Mouse (Mus musculus) large intestine, adult 2 months (tissue): Measurements from ENCODE around the gene Izumo2. TPM values are rescaled to one million over a fixed set of nuclear protein-coding genes. Genes with fewer than 3 reads are reported as not detected.
"Not testable (repeated sequence)": the region's sequence is repeated elsewhere in the genome, so short reads cannot be mapped to it uniquely, and the experiment has no call there.

Experiments used
- DNase-seq: peaks from one replicate; pipeline ENCODE4 v3.0.0-alpha.2; 2012; ENCODE audit warnings: low read depth, low spot score
- WGBS: fragments of 180-500 bp; shearing (Covaris S2); methylation state at CpG from one replicate; pipeline ENCODE4 v1.1.7; 2018; 5-methylcytosine and 5-hydroxymethylcytosine counted together
- polyA plus RNA-seq: library from polyadenylated mRNA; depleted of rRNA; stranded (reverse); fragments of >200 nt; gene quantifications from 2 replicates; pipeline ENCODE4 v1.2.3, GENCODE M21; 2012

The Izumo2 gene
- polyA plus RNA-seq, 1 experiment, result not detected

DNA sequence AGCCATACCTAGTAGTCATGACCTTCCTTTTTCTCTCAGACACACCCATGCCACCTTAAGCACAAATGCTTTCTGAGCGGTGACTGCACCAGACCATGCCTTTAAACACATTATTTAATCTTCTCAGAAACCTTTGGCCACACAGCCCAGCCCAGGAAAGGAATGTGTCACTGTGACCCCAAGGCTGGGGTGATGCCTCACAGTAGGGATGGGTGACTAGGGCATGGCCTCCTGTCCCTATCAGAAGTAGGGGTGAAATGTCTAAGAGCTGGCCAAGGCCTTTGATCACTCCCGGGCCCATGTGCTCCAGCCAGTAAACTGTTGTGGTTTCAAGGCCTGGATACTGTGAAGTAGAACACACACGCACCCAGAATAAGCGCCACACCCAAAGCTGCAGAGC lies 13.3 kb upstream of the Izumo2 start:
- 36% methylated on average over 4 of the region's 4 CpGs for WGBS
- peak; percentile 81 for DNase-seq

DNA sequence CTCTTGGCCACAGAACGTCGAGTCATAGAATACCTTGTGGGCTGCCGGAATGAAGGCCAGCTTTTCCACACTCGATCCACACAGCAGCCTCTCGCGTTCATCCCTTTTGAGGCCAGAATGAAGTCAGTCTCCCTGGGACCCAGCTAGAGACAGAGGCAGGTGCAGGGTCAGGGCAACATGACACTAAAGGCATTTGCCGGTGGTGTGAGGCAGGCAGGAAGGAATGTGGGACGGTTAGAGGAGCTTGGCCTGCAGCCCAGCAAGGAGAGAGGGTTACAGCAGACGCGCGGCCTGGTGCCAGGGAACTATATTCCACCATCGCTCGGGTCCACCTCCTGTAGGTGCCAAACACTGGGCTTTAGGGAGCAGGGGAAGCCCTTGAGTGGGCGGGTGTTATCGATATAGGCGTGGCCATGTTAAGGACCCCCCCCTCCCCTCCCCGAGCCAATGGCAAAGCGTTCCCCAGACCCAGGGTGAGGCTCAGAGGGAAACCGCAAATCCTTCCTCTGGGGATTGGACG lies 11.3 kb upstream of the Izumo2 start:
- no peak for DNase-seq
- WGBS, result 6% methylated on average over 20 of the region's 20 CpGs

DNA sequence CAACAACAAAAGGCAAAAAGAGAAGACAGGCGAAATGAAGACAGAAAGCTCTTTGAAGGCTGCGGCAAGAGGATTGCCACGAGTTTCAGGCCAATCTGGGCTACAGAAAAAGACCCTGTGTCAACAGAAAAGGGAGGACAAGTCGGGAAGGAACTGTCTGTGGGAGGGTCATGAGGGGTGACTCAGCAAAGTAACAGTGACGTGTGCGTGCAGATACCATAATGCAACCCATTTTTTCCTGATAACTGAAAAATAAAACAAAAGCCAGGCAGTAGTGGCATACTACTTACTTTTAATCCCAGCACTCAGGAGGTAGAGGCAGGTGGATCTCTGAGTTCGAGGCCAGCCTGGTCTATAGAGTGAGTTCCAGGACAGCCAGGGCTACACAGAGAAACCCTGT lies 10.6 kb upstream of the Izumo2 start:
- 52% methylated on average over 7 of the region's 7 CpGs for WGBS
- no peak for DNase-seq

DNA sequence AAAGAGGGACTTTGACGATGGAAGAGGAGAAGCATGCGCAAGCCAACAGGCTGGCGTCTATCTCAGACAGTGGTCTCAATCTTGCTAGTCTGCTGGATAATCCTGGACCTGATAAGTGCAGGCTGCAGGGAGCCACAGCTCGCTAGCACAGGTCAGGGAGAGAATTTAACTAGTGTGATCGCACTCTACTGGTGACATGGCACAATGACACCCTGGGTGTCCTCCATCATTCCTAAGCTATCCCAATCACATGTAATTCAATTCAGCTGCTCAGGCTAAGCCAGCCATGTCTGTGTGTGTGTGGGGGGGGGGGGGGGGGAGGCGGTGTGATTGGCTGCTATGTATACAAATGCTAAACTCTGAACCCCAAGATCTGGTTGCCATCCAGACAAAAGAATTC lies 6.6 kb upstream of the Izumo2 start:
- no peak for DNase-seq
- WGBS, result 17% methylated on average over 6 of the region's 6 CpGs

DNA sequence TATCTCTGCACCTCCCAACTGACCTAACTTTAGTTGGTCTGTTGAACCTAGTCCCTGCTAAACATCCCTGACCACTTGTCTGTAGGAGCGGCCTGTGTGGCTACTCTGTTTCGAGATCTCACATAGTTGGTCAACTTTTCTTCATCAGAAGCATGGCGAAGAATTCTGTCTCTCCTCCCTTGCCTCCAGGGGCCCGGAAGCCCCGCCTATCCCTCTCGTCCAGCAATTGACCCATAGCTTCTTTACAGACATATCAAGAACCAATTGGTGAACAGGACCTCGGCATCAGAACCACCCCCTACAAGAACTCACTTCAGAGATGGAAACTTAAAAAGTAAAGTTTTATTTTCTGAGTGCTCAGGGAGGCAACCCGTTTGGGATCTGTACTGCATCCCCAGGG lies 5.6 kb upstream of the Izumo2 start:
- 78% methylated on average over 8 of the region's 8 CpGs for WGBS
- no peak for DNase-seq

DNA sequence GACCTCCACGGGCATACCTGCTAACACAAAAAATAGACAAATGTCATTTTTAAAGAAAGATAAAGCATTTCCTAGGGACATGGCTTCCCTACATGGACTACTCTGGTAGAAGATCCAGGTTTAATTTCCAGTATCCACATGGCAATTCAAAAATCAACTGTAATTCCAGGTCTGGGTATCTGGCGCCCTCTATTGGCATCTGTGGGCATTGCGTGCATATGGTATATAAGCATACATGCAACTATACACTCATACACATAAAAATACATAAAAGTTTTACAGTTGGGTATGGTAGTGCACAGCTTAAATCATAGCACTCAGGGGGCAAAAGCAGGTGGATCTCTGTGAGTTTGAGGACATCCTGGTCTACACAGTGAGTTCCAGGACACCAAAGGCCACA lies 4.2 kb upstream of the Izumo2 start:
- DNase-seq, result no peak
- WGBS, result 54% methylated on average over 3 of the region's 3 CpGs

DNA sequence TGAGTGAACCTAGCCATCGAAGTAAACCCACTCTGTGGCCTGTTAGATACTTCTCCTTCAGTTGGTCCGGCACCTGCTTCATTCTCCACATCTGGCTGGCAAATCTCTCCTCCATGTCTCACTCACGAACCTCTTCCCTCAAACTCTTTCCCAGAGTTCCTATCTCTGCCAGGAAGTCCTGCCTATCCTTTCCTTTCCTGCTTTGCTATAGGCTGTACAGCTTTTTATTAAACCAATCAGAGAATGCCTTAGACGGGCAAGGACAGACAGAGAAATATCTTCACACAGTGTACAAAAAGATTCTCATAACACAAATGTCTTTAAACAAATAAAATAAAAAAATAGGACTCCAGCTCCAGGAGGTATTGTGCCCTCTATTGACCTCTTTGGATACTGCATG lies 3.5 kb upstream of the Izumo2 start:
- DNase-seq, result no peak

DNA sequence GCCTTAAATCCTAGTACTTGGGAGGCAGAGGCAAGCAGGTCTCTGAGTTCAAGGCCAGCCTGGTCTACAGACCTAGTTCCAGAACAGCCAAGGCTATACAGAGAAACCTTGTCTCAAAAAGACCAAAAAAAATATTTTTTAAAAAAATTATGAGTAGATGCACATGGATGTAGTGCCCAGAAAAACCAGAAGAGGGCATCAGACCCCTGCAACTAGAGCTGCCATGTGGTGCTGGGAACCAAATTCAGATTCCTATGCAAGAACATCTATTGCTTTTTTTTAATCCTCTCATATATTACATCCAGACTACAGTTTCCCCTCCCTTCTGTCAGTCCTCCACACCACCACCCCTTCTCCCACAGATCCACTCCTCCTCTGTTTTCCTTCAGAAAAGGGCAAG lies 2.2 kb upstream of the Izumo2 start:
- no peak for DNase-seq

More for the DNA sequence above, 3.5 kb upstream of the Izumo2 start:
- 88% methylated on average over 4 of the region's 4 CpGs for WGBS

DNA sequence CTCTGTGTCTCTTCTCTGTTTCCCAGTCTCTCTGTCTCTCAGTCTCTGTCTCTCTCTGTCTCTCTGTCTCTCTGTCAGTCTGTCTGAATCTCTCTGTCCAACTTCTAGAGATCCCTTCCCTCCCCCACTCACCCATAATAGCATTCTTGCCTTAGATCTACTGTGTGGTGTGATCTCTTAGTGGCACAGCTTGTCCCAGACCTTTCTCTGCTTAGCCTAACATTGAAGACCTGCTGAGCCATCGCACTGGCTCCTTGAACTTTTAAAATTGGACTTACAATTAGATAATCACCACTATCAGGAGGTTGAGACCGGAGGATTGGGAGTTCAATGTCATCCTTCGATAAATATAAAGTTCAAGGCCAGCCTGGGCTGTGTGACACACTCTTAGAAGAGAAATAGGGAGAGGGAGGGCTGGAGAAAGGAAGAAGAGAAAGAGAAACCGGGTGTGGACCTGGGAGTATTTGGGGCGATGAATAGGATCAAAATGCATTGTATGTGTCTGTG lies 1.3 kb upstream of the Izumo2 start:
- no peak for DNase-seq
- WGBS, result 85% methylated on average over 5 of the region's 5 CpGs

DNA sequence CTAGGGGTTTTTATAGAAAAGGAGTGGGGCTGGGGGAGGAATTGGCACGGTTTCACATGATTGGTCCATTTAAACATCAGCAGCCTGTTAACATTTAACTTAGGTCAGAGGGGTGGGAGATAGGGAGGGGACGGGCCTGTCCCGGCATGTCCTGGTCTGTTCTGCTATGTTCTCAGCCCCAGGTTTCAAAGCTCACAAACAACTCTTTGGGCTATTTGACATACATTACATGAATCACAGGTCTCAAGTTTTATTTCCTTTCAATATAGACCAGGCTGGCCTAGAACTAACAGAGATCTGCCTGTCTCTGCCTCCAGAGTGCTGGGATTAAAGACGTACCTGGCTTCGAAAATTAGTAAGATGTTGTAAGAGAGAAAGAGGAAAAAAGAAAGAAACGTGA lies 449 bp upstream of the Izumo2 start:
- not testable (repeated sequence) for DNase-seq
- 79% methylated on average over 6 of the region's 6 CpGs for WGBS

DNA sequence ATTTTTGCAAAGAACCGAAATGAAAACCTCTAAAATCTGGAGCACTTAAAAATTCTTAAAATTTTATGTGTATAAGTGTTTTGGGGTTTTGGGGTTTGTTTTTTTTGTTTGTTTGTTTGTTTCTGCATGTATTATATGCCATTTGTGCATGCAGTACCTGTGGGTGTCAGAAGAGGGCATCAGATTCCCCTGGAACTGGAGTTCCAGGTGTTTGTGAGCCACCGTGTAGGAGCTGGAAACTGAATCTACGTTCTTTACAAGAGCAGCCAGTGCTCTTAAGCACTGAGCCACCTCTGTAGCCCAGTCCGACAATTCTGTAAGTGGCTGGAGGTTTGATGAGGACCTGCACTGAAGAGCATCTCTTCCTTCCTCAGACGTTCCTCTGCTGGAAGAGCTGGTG lies 1.3 kb downstream of the Izumo2 start:
- no peak for DNase-seq
- 83% methylated on average over 5 of the region's 5 CpGs for WGBS

DNA sequence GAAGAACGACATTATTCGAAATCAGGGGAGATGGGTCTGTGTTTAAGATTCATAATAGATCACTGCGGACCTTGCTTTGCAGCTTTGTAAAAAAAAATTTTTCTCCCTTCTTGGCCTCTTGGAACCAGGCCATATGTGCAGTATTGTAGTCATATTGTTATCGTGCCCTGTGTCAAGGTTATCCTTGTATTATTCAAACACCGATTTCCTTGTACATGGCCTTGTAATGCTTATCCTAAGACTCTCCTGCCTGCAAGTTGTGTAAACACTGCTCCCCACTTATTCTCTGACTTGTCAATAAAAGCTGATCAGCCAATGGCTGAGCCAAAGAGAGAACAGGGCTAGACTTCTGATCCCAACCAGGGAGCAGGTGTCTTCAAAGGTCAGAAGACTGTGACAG lies 13.5 kb downstream of the Izumo2 start:
- DNase-seq, result peak; percentile 53
- WGBS, result 23% methylated on average over 5 of the region's 5 CpGs

DNA sequence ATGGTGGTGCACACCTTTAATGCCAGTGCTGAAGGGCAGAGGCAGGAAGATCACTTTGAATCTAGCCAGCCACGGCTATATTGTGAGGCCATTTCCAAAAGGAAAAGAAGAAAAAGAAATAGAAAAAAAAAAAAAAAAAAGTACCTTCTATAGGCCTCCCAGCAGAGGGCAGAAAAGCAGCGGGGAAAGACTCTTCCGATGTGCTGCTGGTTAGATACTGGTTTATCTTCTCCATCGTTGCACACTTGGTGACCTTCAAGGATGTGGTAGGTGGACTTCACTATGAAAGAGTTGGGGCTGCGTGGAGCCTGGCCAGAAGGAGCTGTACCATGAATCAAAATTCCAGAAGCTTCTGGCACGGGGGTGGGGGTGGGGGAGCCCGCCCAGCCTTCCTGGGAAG lies 15.8 kb downstream of the Izumo2 start:
- DNase-seq, result no peak
- 25% methylated on average over 7 of the region's 7 CpGs for WGBS

DNA sequence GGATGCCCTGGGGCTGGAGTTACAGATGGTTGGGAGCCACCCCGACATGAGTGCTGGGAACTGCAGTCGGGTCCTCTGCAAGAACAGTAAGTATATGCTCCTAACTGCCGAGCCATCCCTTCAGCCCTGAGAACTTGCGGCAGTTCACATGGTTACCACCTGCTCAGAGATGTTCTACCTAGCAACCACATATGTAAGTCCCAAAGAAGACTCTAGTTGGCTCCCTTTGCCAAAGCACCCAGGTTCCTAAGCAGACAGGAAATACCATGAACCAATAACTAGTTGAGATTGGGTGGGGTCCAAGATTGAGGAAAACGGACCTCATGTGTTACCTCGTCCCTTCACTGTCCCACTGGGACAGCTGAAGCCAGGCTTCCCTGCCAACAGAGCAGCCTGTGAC lies 17.8 kb downstream of the Izumo2 start:
- 45% methylated on average over 6 of the region's 6 CpGs for WGBS
- DNase-seq, result no peak

DNA sequence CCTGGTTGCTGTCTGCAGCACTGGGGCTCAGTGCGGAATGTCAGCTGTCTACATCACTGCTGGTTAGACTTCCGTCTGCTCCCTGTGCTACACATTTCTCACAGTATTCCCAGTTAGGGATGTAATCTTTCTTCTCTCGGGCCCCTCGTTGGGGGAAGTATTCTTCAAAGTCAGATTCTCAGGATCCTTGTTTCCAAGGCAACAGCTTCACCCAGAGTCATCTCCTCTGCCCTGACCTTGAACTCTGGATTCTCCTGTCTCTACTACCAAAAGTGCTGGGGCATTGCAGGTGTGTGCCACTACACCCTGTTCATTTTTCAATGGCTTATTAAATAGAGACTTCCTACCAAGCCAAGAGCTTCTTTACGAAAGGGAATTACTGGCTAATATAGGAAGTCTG lies 18.6 kb downstream of the Izumo2 start:
- no peak for DNase-seq

DNA sequence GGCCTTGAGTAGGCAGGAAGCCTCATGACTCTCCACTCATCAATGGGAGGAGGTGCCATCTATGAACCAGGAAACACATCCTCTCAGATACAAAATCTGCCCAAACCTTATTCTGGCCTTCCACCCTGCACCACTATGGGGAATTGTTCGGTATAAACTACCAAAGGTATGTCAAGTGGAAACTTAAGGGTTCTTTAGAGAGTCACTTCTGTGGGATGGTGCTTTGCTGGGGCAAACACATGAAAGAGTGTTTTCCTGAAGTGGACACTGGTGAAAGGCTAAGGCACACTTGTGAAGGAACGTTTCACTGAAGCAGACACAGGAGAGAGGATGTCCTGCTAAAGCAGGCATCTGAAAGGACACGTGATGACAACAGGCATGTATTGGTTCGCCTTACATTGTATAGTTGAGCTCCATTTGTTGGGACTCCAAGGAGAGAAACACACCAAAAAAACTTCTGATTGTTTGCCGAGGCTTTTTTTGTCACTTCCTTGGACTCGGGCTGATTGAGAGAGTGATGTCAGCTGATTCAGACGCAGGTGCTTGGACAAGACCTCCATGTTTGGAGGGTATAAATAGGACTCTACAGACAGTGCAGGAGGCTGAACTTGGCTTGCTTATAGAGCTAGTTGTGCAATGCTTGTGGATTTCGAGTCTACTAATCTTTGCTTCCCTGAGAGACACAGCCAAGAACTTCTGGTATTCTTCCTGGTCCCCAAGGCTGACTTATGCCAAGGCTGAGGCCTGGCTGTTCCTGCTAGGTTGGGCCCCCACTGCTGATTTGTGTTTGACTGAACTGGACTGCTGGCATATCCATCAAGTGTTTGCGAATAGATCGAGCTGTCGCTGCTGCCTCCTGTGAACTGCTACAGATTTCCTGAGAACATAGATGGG lies 19.8 kb downstream of the Izumo2 start:
- DNase-seq, result no peak
- 82% methylated on average over 11 of the region's 11 CpGs for WGBS

More for the DNA sequence above, 18.6 kb downstream of the Izumo2 start:
- 60% methylated on average over 5 of the region's 5 CpGs for WGBS

DNA sequence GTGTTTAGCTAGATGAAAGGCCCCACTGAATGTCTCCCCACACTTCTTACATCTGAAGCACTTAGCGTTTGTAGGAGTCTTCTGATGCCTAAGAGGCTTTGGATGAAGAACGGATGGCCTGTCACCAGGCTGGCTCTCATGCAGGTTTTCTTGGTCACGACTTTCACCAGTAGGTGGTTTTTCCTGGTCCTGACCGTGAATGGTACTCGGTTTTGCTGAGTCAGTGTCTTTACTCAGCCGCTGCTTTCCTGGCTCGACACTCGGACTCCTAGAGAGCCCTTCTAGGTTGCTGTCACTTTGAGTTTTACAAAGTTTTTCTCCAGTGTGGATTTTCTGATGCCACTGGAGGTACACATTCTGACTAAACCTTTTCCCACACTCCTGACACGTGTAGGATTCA lies 25.2 kb downstream of the Izumo2 start:
- WGBS, result 92% methylated on average over 9 of the region's 9 CpGs

DNA sequence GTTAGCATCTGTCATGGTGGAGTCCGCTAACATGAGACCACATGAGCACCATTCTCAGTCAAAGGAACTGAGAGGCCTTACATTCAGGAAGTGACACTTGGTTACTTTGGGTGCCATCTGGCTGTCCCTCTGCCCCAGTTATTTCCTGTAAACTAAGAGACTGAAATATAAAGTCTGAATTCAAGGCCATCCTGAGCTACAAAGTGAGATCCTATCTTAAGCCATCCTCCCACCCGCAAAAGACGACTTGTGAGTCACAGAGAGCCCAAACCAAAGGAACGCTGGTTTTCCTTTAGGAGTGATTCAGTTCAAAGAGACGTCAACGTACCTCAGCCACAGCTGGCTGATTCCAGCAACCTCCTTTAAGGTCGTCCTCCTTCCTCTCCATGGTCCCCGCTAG lies 32.8 kb downstream of the Izumo2 start:
- 82% methylated on average over 8 of the region's 8 CpGs for WGBS
- no peak for DNase-seq

More for the DNA sequence above, 25.2 kb downstream of the Izumo2 start:
- DNase-seq, result no peak

DNA sequence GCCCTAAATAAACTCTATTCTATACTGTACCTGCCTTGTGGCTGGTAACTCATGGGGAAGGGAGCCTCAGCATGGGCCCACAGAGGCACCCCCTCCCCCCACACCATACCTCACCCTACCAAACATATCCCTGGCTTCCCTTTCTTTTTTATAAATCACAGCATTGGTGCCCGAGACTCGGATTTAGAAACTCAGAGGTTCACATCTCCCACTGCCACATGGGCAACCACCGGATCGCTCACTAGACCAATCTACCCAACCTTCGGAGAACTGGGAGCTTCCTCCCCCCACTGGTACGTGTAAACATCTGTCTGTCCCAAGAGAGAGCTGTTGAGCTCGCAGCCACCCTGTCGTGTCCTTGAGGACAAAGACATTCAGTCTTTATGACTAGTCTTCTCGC lies 35.7 kb downstream of the Izumo2 start:
- 60% methylated on average over 9 of the region's 9 CpGs for WGBS
- DNase-seq, result no peak

DNA sequence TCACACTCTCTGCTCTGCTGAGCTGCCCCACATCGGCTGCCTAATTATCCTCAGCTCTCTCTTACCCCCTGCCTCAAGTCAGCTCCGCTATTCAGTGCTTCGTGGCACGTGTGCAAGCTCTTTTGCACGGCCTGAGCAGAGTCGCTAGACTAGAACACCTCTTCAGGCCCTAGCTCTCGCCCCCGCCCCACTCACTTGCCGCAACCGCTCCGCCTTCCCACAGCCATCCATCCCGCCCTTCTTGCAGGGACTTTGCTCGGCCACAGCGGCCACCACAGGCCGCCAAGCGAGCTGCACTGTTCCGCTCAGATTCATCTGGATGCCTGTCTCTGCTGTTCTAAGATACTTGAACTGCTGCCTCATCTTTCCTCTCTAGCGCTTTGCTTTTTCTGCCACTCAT lies 36.5 kb downstream of the Izumo2 start:
- no peak for DNase-seq
- under 1% methylated on average over 18 of the region's 18 CpGs for WGBS

DNA sequence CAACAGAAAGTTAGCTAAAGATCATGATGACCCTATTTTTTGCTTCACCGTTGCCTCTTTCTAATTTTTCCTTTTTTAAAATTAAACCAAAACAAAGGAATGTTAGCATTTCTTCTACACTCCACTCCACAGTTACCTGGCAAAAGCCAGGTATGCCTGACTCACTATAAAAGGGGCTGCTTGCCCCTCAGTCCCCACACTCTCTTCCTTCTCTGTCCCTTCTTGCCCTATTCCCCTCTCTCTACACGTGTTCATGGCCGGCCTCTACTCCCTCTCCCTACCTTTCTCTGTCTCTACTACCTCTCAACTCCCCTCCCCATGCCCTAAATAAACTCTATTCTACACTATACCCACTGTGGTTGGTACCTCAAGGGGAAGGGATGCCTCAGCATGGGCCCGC lies 38.6 kb downstream of the Izumo2 start:
- WGBS, result 59% methylated on average over 4 of the region's 4 CpGs
- no peak for DNase-seq
